Mouse (Mus musculus) embryonic stem cell, embryonic (primary cell): ENCODE data around the gene Rbfox3.

ENCODE experiments used
- CTCF ChIA-PET, 4 experiments: fragments of 300-600 bp in 2 of 4; fragments of 350-600 bp in 2 of 4; sonication (Branson Sonifier 250); formaldehyde crosslinking; loops; one replicate each; lab custom pipeline; 2022; ENCODE audit warnings: inconsistent platforms in 2 of 4; lab: Charles Lee
- POLR2A ChIA-PET, 4 experiments: fragments of 300-600 bp in 2 of 4; fragments of 350-600 bp in 2 of 4; sonication (Branson Sonifier 250); formaldehyde crosslinking; loops; one replicate each; lab custom pipeline; 2022; ENCODE audit warnings: antibody characterized with exemption in 4 of 4, inconsistent platforms in 1 of 4; lab: Charles Lee

Rbfox3 gene

GRCm38 (mm10) chr11:118528761-118529160 lies 382.6 kb downstream of the Rbfox3 start:
- POLR2A ChIA-PET, result interaction anchor here in 1 of 4 experiments (0.7 kb wide), 1 partner anchor 569 kb away, joined by 4 read pairs; no protein-coding TSS in a partner anchor
- CTCF ChIA-PET, result interaction anchor here in 2 of 4 experiments (0.6 to 1.4 kb wide), 2 partner anchors 8 to 9 kb away, joined by 3 read pairs; no protein-coding TSS in a partner anchor

- ChIA-PET POLR2A (no interaction called here), CTCF (interaction anchor here in 1 of 4 experiments (0.6 kb wide), 1 partner anchor 298 kb away, joined by 3 read pairs; no protein-coding TSS in a partner anchor)
Measured at GRCm38 (mm10) chr11:118525059-118525458, 386.3 kb downstream of the Rbfox3 start.

- POLR2A ChIA-PET, result no interaction called here
- CTCF ChIA-PET, result interaction anchor here in 1 of 4 experiments (0.6 kb wide), 1 partner anchor 16 kb away, joined by 3 read pairs; no protein-coding TSS in a partner anchor
Measured at GRCm38 (mm10) chr11:118523496-118524145, 387.8 kb downstream of the Rbfox3 start.

GRCm38 (mm10) chr11:118520932-118521331 lies 390.5 kb downstream of the Rbfox3 start:
- CTCF ChIA-PET, result interaction anchor here (0.7 to 4.6 kb wide), 14 partner anchors 8 to 217 kb away, joined by 3 to 40 read pairs (median 7); no protein-coding TSS in a partner anchor

GRCm38 (mm10) chr11:118520251-118520650 lies 391.1 kb downstream of the Rbfox3 start:
- ChIA-PET POLR2A (no interaction called here), CTCF (interaction anchor here (0.6 to 4.6 kb wide), 20 partner anchors 9 to 219 kb away, joined by 3 to 40 read pairs (median 4); partner anchors contain the start of gene C1qtnf1 (in 1 of the 4))

More at GRCm38 (mm10) chr11:118520932-118521331, 390.5 kb downstream of the Rbfox3 start:
- POLR2A ChIA-PET, result no interaction called here

- ChIA-PET CTCF (interaction anchor here in 3 of 4 experiments (0.5 to 4.6 kb wide), 7 partner anchors 10 to 130 kb away, joined by 3 to 40 read pairs (median 4); no protein-coding TSS in a partner anchor), POLR2A (interaction anchor here in 1 of 4 experiments (0.5 kb wide), 1 partner anchor 41 kb away, joined by 5 read pairs; no protein-coding TSS in a partner anchor)
Measured at GRCm38 (mm10) chr11:118518743-118519142, 392.7 kb downstream of the Rbfox3 start.

- ChIA-PET CTCF (interaction anchor here in 3 of 4 experiments (0.6 to 4.6 kb wide), 5 partner anchors 10 to 576 kb away, joined by 3 to 40 read pairs (median 3); no protein-coding TSS in a partner anchor), POLR2A (interaction anchor here in 1 of 4 experiments (0.5 kb wide), 1 partner anchor 40 kb away, joined by 5 read pairs; no protein-coding TSS in a partner anchor)
Measured at GRCm38 (mm10) chr11:118517924-118518323, 393.5 kb downstream of the Rbfox3 start.

GRCm38 (mm10) chr11:118512257-118512910 lies 399.0 kb downstream of the Rbfox3 start:
- POLR2A ChIA-PET, result interaction anchor here in 1 of 4 experiments (1.0 kb wide), 1 partner anchor 155 kb away, joined by 3 read pairs; no protein-coding TSS in a partner anchor

GRCm38 (mm10) chr11:118511851-118512250 lies 399.5 kb downstream of the Rbfox3 start:
- ChIA-PET POLR2A (interaction anchor here in 1 of 4 experiments (0.6 to 1.0 kb wide), 2 partner anchors 41 to 155 kb away, joined by 3 read pairs; no protein-coding TSS in a partner anchor), CTCF (interaction anchor here in 2 of 4 experiments (0.5 to 0.8 kb wide), 3 partner anchors 32 to 585 kb away, joined by 3 to 8 read pairs (median 3); no protein-coding TSS in a partner anchor)

More at GRCm38 (mm10) chr11:118512257-118512910, 399.0 kb downstream of the Rbfox3 start:
- CTCF ChIA-PET, result interaction anchor here in 2 of 4 experiments (0.5 to 0.8 kb wide), 3 partner anchors 33 to 585 kb away, joined by 3 to 8 read pairs (median 6); no protein-coding TSS in a partner anchor

GRCm38 (mm10) chr11:118508341-118508740 lies 403.1 kb downstream of the Rbfox3 start:
- ChIA-PET CTCF (interaction anchor here (0.5 to 3.6 kb wide), 81 partner anchors 8 to 560 kb away, joined by 3 to 40 read pairs (median 5); partner anchors contain the start of genes C1qtnf1 (in 1 of the 4) and Engase (in 1 of the 4)), POLR2A (interaction anchor here in 3 of 4 experiments (0.5 to 1.2 kb wide), 4 partner anchors 26 to 233 kb away, joined by 3 read pairs; partner anchors contain the start of gene Engase (in 1 of the 3))

- CTCF ChIA-PET, result interaction anchor here (0.5 to 3.6 kb wide), 92 partner anchors 8 to 1010 kb away, joined by 3 to 40 read pairs (median 5); partner anchors contain the start of genes C1qtnf1 (in 1 of the 4) and Engase (in 1 of the 4)
- POLR2A ChIA-PET, result interaction anchor here in 2 of 4 experiments (0.6 to 1.2 kb wide), 3 partner anchors 27 to 35 kb away, joined by 3 read pairs; partner anchors contain the start of gene Engase (in 1 of the 2)
Measured at GRCm38 (mm10) chr11:118507904-118508303, 403.5 kb downstream of the Rbfox3 start.

- POLR2A ChIA-PET, result interaction anchor here in 2 of 4 experiments (1.2 kb wide), 2 partner anchors 28 to 34 kb away, joined by 3 read pairs; no protein-coding TSS in a partner anchor
- CTCF ChIA-PET, result interaction anchor here (0.6 to 3.6 kb wide), 68 partner anchors 9 to 1009 kb away, joined by 3 to 40 read pairs (median 5); partner anchors contain the start of genes C1qtnf1 (in 1 of the 4) and Engase (in 1 of the 4)
Measured at GRCm38 (mm10) chr11:118507095-118507494, 404.3 kb downstream of the Rbfox3 start.

GRCm38 (mm10) chr11:118504180-118504454 lies 407.3 kb downstream of the Rbfox3 start:
- ChIA-PET POLR2A (no interaction called here), CTCF (interaction anchor here in 1 of 4 experiments (1.0 kb wide), 2 partner anchors 17 to 73 kb away, joined by 3 read pairs; no protein-coding TSS in a partner anchor)

- ChIA-PET CTCF (interaction anchor here (0.5 to 2.3 kb wide), 11 partner anchors 13 to 156 kb away, joined by 3 to 11 read pairs (median 3); no protein-coding TSS in a partner anchor), POLR2A (interaction anchor here in 2 of 4 experiments (0.9 to 1.0 kb wide), 2 partner anchors 11 to 30 kb away, joined by 3 read pairs; no protein-coding TSS in a partner anchor)
Measured at GRCm38 (mm10) chr11:118503418-118504179, 407.8 kb downstream of the Rbfox3 start.

- CTCF ChIA-PET, result interaction anchor here (0.5 to 2.3 kb wide), 10 partner anchors 12 to 1651 kb away, joined by 3 to 11 read pairs (median 4); no protein-coding TSS in a partner anchor
- POLR2A ChIA-PET, result interaction anchor here in 2 of 4 experiments (0.6 to 1.0 kb wide), 4 partner anchors 11 to 517 kb away, joined by 3 read pairs; no protein-coding TSS in a partner anchor
Measured at GRCm38 (mm10) chr11:118502990-118503389, 408.4 kb downstream of the Rbfox3 start.

GRCm38 (mm10) chr11:118496066-118496689 lies 415.2 kb downstream of the Rbfox3 start:
- ChIA-PET POLR2A (no interaction called here), CTCF (interaction anchor here in 2 of 4 experiments (1.1 to 1.6 kb wide), 2 partner anchors 12 kb away, joined by 3 to 4 read pairs; no protein-coding TSS in a partner anchor)
